Mouse (Mus musculus): ENCODE data around the gene Fgfr2. TPM values are rescaled to one million over a fixed set of nuclear protein-coding genes. Genes with fewer than 3 reads are reported as not detected.

Gene Fgfr2
- polyA plus RNA-seq, 1 experiment from 2014 or later: 17.2 TPM

- no peaks in the 10 kb centered on the region for H3K9me3 ChIP-seq (replicated peaks)
- no peak overlapping the region for H3K4me3 ChIP-seq
- H3K4me1 ChIP-seq (replicated peaks): peaks cover 29% of the 10 kb centered on the region
- WGBS: 62% methylated on average over 6 of the region's 6 CpGs
- no peak for ATAC-seq (replicated peaks; ENCODE audit: insufficient number of reproducible peaks, insufficient read depth, low FRiP score, low read depth)
- peaks cover 4% of the 10 kb centered on the region; the same call in 1 of the 2 replicates for H3K27me3 ChIP-seq
- no peaks in the 10 kb centered on the region for H3K36me3 ChIP-seq
- no peak overlapping the region for H3K4me2 ChIP-seq
- peak overlapping the region; percentile 46; the same call in 1 of the 2 replicates for H3K27ac ChIP-seq
- no peak overlapping the region for H3K9ac ChIP-seq
Measured at GRCm38 (mm10) chr7:130291179-130291578, 2832.0 kb downstream of the Fgfr2 start.

- no peak overlapping the region for H3K4me3 ChIP-seq
- 47% methylated on average over 9 of the region's 9 CpGs for WGBS
- H3K27ac ChIP-seq: peak overlapping the region; percentile 60; the same call in 1 of the 2 replicates
- no peak overlapping the region for H3K9ac ChIP-seq
- H3K27me3 ChIP-seq: peaks cover 4% of the 10 kb centered on the region; the same call in 1 of the 2 replicates
- no peak for ATAC-seq (replicated peaks; ENCODE audit: insufficient number of reproducible peaks, insufficient read depth, low FRiP score, low read depth)
- no peak overlapping the region for H3K4me2 ChIP-seq
- H3K36me3 ChIP-seq: no peaks in the 10 kb centered on the region
- peaks cover 29% of the 10 kb centered on the region for H3K4me1 ChIP-seq (replicated peaks)
- H3K9me3 ChIP-seq (replicated peaks): no peaks in the 10 kb centered on the region
Measured at GRCm38 (mm10) chr7:130289428-130289790, 2833.7 kb downstream of the Fgfr2 start.

DNA sequence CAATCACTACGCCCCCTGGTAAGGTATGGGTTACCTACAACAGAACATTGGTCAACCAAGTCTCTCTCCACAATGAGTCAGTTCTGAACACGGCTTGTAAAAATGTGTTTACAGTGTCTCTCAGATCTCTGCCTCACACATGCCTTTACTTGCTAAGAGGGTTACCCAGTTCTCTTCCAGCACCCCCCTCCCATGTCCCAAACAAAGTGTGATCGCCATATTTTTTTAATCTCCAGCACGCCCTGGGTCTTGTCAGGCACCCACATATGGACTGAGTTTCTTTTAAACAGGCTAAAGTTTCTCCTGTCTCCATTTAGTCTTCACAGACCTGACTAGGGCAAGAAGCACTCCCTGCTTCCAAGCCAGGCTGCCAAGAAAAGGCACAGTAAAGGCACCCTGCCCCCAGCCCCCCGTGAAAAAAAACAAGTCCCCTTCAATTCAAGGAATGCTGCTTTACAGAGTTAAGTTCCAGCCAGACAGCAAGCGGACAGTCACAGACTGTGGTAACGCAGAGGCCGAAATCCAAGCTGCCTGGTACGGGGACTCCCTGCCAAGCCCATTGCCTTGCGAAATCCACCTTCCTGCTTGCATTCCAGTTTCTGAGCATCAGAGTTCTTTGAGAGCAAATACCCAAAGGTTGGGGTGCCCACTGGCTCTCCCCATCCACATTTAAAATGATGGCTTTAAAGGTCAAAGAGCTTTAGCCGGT, 2834.3 kb downstream of the Fgfr2 start:
- Histone ChIP-seq H3K4me2 (no peak overlapping the region), H3K36me3 (no peaks in the 10 kb centered on the region), H3K9me3 (replicated peaks) (no peaks in the 10 kb centered on the region), H3K4me3 (no peak overlapping the region), H3K27me3 (peaks cover 4% of the 10 kb centered on the region; the same call in 1 of the 2 replicates), H3K27ac (peak overlapping the region; percentile 60), H3K9ac (no peak overlapping the region), H3K4me1 (replicated peaks) (peaks cover 29% of the 10 kb centered on the region)
- no peak for ATAC-seq (replicated peaks; ENCODE audit: insufficient number of reproducible peaks, insufficient read depth, low FRiP score, low read depth)
- 53% methylated on average over 11 of the region's 11 CpGs for WGBS

GRCm38 (mm10) chr7:130288248-130288647, 2834.9 kb downstream of the Fgfr2 start:
- peak overlapping the region; percentile 60 for H3K27ac ChIP-seq
- H3K36me3 ChIP-seq: no peaks in the 10 kb centered on the region
- H3K9me3 ChIP-seq (replicated peaks): no peaks in the 10 kb centered on the region
- peaks cover 4% of the 10 kb centered on the region; the same call in 1 of the 2 replicates for H3K27me3 ChIP-seq
- no peak overlapping the region for H3K4me2 ChIP-seq
- H3K9ac ChIP-seq: no peak overlapping the region
- H3K4me1 ChIP-seq (replicated peaks): peaks cover 29% of the 10 kb centered on the region
- 56% methylated on average over 7 of the region's 7 CpGs for WGBS
- ATAC-seq (replicated peaks; ENCODE audit: insufficient number of reproducible peaks, insufficient read depth, low FRiP score, low read depth): no peak
- no peak overlapping the region for H3K4me3 ChIP-seq

DNA sequence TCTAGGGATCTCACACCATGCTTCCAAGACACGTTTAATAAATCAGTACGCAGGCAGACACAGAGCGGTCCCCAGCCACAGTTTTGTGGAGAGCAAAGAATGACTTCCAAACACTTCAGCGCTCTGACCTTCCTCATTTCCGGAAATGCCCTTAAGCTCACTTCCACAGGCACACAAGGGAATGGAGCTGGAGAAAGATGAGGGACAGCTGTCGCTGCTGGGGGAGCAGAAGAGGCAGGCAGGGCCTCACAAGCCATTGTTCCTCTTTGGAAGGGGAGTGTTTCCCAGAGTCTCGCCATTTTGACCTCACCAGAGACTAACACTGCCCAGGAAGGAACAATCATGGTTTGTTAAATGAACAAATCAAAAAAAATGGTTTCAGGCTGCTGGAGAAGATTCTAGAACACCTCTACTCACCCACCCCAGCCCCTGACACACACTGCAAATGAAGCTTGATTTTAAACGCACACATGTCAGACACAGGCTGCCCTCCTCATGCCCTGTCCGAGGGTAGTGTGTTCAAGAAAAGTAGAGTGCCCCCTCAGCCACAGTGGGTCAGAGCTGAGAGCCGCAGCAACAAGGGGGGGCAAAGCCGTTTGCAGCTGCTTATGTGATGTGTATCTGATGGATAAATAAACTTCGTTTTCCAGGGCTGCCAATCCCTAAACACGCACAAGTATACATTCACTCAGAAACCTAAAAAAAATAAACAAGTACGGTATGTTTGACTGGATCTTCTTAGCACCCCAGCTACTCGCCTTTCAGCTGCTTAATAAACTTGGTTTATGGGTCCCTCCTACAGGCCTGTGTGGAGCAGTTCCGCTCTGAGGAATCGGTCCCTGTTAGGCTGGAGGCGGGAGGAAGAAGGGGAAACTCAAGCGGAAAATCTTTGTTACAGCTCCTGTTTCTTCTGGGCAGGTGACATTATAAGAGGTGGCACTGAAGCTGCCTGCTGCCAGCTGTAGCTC, 2844.1 kb downstream of the Fgfr2 start:
- Histone ChIP-seq H3K27ac (peak overlapping the region; percentile 40; the same call in 1 of the 2 replicates), H3K4me2 (no peak overlapping the region), H3K4me1 (replicated peaks) (no peaks in the 10 kb centered on the region), H3K36me3 (no peaks in the 10 kb centered on the region), H3K27me3 (0 out of 2 replicates have a peak, but pooled peaks cover 9% of the 10 kb centered on the region), H3K9me3 (replicated peaks) (no peaks in the 10 kb centered on the region), H3K9ac (no peak overlapping the region), H3K4me3 (no peak overlapping the region)
- no peak; the same call in 1 of the 2 replicates for ATAC-seq (replicated peaks; ENCODE audit: insufficient number of reproducible peaks, insufficient read depth, low FRiP score, low read depth)
- WGBS: 56% methylated on average over 19 of the region's 19 CpGs

GRCm38 (mm10) chr7:130278000-130278737, 2845.0 kb downstream of the Fgfr2 start:
- Histone ChIP-seq H3K4me3 (no peak overlapping the region), H3K9me3 (replicated peaks) (no peaks in the 10 kb centered on the region), H3K36me3 (no peaks in the 10 kb centered on the region), H3K9ac (no peak overlapping the region), H3K27ac (no peak overlapping the region), H3K4me2 (no peak overlapping the region), H3K27me3 (0 out of 2 replicates have a peak, but pooled peaks cover 9% of the 10 kb centered on the region), H3K4me1 (replicated peaks) (peaks cover 5% of the 10 kb centered on the region; the same call in 1 of the 2 replicates)
- 66% methylated on average over 11 of the region's 11 CpGs for WGBS
- no peak for ATAC-seq (replicated peaks; ENCODE audit: insufficient number of reproducible peaks, insufficient read depth, low FRiP score, low read depth)

- H3K4me2 ChIP-seq: peak overlapping the region; percentile 26; the same call in 1 of the 2 replicates
- H3K4me1 ChIP-seq (replicated peaks): peaks cover 6% of the 10 kb centered on the region; the same call in 1 of the 2 replicates
- no peaks in the 10 kb centered on the region for H3K36me3 ChIP-seq
- H3K9ac ChIP-seq: no peak overlapping the region
- peak; percentile 41; the same call in 1 of the 2 replicates for ATAC-seq (replicated peaks; ENCODE audit: insufficient number of reproducible peaks, insufficient read depth, low FRiP score, low read depth)
- WGBS: 11% methylated on average over 16 of the region's 16 CpGs
- H3K9me3 ChIP-seq (replicated peaks): no peaks in the 10 kb centered on the region
- no peak overlapping the region for H3K27ac ChIP-seq
- H3K4me3 ChIP-seq: no peak overlapping the region
- peaks cover 24% of the 10 kb centered on the region for H3K27me3 ChIP-seq
Measured at GRCm38 (mm10) chr7:130273265-130273664, 2849.9 kb downstream of the Fgfr2 start.

GRCm38 (mm10) chr7:130270807-130271206, 2852.3 kb downstream of the Fgfr2 start:
- Histone ChIP-seq H3K4me3 (no peak overlapping the region), H3K27me3 (peaks cover 15% of the 10 kb centered on the region), H3K36me3 (no peaks in the 10 kb centered on the region), H3K4me2 (no peak overlapping the region), H3K4me1 (replicated peaks) (peaks cover 13% of the 10 kb centered on the region), H3K9me3 (replicated peaks) (no peaks in the 10 kb centered on the region), H3K27ac (no peak overlapping the region), H3K9ac (no peak overlapping the region)
- 88% methylated on average over 5 of the region's 5 CpGs for WGBS
- ATAC-seq (replicated peaks; ENCODE audit: insufficient number of reproducible peaks, insufficient read depth, low FRiP score, low read depth): no peak

GRCm38 (mm10) chr7:130269124-130269867, 2853.9 kb downstream of the Fgfr2 start:
- Histone ChIP-seq H3K4me1 (replicated peaks) (peaks cover 27% of the 10 kb centered on the region), H3K4me3 (no peak overlapping the region)
- 70% methylated on average over 16 of the region's 16 CpGs for WGBS

DNA sequence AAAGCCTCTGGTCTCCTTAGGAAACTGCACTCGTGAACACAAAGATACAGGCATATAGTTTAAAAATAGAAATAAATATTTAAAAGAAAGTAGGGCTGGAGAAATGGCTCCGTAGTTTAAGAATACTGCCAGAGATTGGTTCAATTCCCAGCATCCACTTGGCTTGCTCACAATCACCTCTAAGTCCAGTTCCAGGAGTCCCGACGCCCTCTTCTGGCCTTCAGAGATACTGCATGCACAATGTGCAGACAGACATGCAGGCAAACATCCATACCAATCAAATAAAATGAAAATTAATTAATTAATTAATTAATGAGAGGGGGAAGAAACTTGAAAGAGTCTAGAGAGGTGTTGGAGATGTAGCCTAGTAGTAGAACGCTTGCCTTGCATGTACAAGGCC, 2856.1 kb downstream of the Fgfr2 start:
- ATAC-seq (replicated peaks; ENCODE audit: insufficient number of reproducible peaks, insufficient read depth, low FRiP score, low read depth): no peak
- 35% methylated on average over 5 of the region's 5 CpGs for WGBS
- H3K4me2 ChIP-seq: no peak overlapping the region

More at GRCm38 (mm10) chr7:130269124-130269867, 2853.9 kb downstream of the Fgfr2 start:
- no peaks in the 10 kb centered on the region for H3K36me3 ChIP-seq
- H3K9ac ChIP-seq: no peak overlapping the region
- H3K9me3 ChIP-seq (replicated peaks): no peaks in the 10 kb centered on the region
- H3K27ac ChIP-seq: no peak overlapping the region
- ATAC-seq (replicated peaks; ENCODE audit: insufficient number of reproducible peaks, insufficient read depth, low FRiP score, low read depth): no peak
- H3K27me3 ChIP-seq: peaks cover 15% of the 10 kb centered on the region
- no peak overlapping the region for H3K4me2 ChIP-seq

More for the DNA sequence above, 2856.1 kb downstream of the Fgfr2 start:
- Histone ChIP-seq H3K36me3 (no peaks in the 10 kb centered on the region), H3K4me1 (replicated peaks) (peaks cover 31% of the 10 kb centered on the region), H3K4me3 (no peak overlapping the region), H3K27me3 (peaks cover 17% of the 10 kb centered on the region), H3K9me3 (replicated peaks) (no peaks in the 10 kb centered on the region), H3K9ac (no peak overlapping the region), H3K27ac (no peak overlapping the region)
